Mouse (Mus musculus): ENCODE data around the gene Metrn.
A peak's percentile ranks its signal among the peaks of the same experiment; 100 is the strongest.

Gene Metrn

DNA sequence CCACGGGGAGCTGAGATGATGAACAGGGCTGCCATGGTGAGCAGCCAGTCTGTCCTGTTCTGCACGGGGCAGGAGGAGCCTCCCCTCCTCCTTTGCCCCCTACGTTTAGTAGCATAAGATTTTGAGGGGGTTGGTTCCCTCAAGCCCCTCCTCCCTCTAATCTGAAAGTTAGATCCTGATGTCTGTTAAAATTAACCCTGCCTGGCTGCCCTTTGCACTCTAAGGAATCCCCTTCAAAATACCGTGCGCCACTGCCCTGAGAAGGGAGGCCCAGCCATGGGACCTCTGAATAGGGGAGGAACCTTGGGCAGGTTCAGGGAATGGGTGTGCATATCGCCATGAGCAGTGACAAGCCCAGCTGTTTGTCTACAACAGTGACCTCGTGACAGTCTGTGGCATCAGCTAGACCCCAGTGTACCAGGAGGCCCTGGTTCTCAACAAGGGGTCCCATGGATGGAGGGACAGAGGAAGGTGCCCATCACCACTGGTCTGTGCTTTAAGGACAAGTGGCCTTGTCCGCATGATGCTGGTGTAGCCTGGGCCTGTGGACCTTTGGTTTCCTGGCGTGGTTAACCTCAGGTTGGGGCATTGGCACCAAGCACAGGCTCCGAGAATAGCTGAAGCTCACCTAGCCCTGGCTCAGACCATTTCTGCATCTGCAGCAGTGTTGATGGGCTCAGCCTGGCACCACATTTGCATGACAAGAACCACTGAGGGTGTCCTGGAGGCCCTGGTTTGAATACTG is 21.4 kb downstream of the Metrn start:
- DNase-seq (ENCODE audit: low read depth, low spot score), result no peak

DNA sequence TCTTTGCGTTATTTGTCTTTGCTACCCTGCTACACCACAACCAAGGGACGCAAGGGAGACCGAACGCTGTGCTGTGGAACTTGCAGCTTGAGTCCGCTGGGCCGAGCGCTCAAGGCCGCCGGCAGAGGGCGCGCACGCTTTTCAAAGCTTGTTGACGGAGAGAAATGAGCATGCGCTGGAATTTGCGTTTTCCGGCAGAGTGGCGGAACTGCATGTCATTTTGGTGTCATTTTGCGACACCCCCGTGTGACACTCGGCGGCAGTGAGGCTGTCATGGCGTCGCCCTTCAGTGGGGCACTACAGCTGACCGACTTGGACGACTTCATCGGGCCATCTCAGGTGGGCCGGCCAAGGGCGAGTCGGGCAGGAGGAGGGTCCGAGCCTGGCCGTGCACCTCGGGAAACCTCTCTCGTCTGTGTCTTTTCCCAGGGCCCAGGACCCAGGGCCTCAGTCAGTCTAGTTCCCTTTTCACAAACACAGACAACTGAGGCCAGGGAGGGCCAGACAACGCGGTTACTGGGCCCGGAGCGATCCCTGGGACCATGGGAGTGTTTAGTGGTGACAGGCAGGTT is 23.3 kb downstream of the Metrn start, which contains the start of gene Narfl:
Narfl (plus strand) TSS at position 228 of the 572 bp plus-strand sequence.
- peak; percentile 99 for DNase-seq (ENCODE audit: low read depth, low spot score)

DNA sequence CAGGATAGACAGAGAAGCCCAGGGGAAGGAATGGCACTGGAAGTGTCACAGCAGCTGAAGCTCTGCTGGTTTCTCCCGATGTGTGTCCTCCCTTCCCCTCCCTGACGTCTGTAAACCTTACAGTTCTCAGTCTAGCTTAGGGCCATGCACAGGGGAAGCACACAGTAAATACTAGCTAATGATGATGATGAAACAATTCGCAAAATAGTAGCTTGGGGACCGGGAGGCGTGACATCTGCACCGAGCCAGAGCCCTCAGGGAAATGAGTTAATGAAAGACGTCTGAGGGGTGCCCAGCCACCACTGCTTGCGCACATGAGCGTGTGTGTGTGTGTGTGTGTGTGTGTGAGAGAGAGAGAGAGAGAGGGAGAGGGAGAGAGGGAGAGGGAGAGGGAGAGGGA is 27.6 kb downstream of the Metrn start:
- DNase-seq (ENCODE audit: low read depth, low spot score), result no peak

GRCm38 (mm10) chr17:25765886-25766285 is 31.1 kb downstream of the Metrn start:
- DNase-seq (ENCODE audit: low read depth, low spot score), result no peak

GRCm38 (mm10) chr17:25762591-25762990 is 34.3 kb downstream of the Metrn start:
- DNase-seq (ENCODE audit: low read depth, low spot score), result no peak

DNA sequence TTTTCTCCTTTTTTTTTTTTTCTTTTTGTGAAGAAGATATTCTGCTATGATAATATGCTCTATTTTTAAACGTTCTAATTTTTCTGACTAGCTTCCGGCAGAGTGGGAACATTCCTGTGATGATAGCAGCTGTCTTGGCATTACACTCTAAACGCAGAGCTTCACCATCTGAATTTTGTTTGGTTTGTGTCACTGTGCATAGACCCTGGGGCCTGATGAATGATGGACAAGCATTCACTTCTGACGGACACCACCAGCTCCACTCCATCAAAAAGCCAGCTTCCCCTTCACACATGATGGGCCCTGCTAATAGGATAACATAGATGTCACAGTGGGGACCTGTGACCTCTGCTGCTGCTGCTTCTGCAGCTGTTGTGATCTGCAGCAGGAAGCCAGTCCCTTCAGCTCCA is 35.4 kb downstream of the Metrn start:
- DNase-seq (ENCODE audit: low read depth, low spot score), result peak; percentile 86

- peak; percentile 71 for DNase-seq (ENCODE audit: low read depth, low spot score)
These were observed 36.8 kb downstream of the Metrn start for GRCm38 (mm10) chr17:25760148-25760547.

GRCm38 (mm10) chr17:25757691-25758090 is 39.2 kb downstream of the Metrn start:
- no peak for DNase-seq (ENCODE audit: low read depth, low spot score)

DNA sequence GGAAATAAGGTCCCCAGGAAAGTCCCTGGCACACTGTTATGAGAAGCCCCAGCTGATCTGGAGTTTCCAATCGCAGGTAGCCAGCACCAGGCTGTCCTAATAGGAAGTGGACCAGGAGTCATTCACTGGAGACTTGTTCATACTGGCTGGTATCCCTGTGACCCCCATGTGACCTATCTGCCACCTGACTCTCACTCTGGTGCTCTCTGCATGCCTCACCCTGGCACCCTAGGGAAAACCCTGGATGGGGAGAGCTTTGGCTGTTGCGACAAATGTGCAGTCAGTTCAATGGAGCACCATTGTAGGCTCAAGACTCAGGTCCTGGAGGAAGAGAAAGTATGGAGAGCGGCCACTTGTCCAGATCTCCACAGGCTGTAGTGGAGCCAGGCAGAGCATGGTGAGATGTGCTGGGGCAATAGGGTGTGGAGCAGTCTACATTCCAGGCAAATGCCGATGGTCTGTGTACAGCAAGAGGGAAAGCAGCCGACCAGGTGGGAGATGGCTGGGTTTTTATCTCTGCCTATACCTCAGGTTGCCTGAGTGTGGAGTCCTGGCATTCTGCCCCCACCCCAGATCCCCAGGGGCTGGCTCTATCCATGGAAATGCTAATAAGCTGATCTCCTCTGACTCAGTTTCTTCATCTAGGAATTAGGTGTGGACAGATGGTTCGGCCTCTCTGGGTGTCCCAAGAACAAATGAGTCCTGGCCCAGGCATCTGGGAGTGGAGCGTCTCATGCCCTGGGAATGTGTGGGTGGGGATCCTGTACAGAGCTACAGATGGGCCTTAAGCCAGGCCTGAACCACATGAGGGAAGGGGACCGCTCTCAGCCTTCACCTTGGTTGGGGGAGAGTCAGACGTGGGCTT is 40.3 kb downstream of the Metrn start:
- no peak for DNase-seq (ENCODE audit: low read depth, low spot score)

- no peak for DNase-seq (ENCODE audit: low read depth, low spot score)
These were observed 41.1 kb downstream of the Metrn start for GRCm38 (mm10) chr17:25755627-25756377.

DNA sequence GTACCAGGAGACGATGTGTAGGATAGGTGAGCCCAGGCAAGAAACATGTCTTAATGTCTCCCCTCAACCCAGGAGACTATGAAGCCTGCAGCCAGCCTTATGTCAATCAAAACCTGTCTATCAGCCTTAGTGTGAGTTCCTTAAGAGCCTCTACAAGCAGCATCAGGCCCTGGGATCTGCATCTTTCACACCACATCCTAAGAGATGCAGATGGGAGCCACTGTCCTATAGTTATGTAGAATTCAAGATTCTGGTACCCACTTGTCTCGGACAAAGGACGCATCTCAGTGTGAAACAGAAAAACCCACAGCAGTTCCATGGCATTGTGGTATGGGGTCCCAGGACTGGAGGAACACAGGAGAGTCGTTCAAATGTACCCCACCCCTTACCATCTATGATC is 41.9 kb downstream of the Metrn start:
- DNase-seq (ENCODE audit: low read depth, low spot score), result no peak

DNA sequence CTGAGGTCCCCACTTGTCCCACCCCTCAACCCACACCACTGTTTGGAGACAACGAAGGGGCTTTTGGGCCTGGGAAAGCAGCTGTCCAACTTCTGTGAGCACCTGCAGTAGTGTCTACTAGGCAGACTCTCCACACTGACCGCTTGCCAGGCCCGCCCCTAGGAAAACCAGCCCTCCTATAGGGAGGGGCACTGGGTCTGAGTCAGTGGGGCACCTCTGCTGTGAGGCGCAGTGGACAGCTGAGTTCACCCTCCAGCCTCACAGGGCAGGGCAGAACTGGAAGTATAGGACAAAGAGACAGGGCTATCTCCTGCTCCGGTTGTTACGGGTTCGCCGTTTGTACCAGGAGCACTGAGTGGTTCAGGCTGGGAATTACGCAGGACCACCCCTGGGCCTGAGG is 42.7 kb downstream of the Metrn start, which contains the start of gene Msln:
Msln (minus strand) TSS at position 138 of the 400 bp plus-strand sequence.
- DNase-seq (ENCODE audit: low read depth, low spot score), result no peak

DNA sequence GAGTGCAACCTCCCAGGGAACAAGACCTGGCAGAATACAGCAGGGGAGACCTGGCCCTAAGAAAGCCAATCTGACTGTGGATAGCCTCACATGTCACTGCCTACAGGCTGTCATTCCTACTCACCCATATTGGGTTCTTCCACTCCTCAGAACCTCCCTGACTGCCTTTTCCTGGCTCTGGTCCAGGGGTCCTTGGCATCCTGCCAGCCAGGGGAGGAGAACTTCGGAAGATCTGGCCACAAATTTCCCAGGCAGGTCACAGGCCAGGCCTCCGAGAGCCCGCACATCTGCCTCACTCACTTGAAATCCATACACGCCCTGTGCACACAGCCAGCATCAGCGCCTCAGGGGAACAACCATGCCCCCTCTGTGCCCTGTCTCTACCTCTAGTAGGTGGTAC is 45.5 kb downstream of the Metrn start:
- DNase-seq (ENCODE audit: low read depth, low spot score), result no peak

DNA sequence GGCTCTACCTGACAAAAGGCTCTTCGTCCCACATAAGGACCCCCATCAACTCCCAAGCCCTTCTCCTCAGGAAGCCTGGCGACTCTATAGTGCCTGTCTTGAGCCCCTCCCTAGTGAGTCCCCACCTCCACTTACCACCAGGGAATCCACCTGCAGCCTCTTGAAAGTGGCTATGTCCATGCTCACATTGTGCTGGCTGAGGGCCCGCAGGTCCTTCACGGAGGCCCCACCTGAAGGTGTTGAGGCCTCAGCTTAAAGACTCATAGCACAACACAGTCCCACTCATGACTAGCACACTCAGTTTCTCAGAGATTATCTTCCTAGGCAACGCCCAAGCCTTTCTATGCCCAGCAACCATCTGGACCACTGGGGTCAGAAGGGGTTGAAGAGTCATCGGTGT is 47.6 kb downstream of the Metrn start:
- DNase-seq (ENCODE audit: low read depth, low spot score), result no peak

- DNase-seq (ENCODE audit: low read depth, low spot score), result no peak
These were observed 48.7 kb downstream of the Metrn start for GRCm38 (mm10) chr17:25748238-25748637.

DNA sequence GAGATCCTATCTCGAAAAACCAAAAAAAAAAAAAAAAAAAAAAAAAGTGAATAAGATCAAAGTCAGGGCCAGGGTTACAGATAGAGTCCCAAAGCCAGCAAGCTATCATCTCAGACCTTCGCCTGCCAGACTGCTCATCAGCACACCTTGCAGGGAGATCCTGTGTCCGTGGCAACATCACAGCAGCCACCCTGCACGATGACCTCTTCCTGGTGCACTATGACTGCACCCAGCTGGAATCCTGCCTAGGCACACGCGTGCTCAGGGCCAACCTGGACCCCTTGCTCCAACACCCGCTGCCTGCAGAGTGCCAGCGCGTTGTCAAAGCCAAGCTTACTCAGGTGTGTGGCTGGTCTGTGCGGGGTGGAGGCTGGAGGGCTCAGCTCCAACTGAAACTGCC is 52.6 kb downstream of the Metrn start:
- DNase-seq (ENCODE audit: low read depth, low spot score), result no peak

GRCm38 (mm10) chr17:25743831-25744230 is 53.1 kb downstream of the Metrn start:
- DNase-seq (ENCODE audit: low read depth, low spot score), result no peak
